Mouse (Mus musculus) liver, embryonic 14.5 days (tissue): Measurements from ENCODE around the gene Rac2. TPM values are rescaled to one million over a fixed set of nuclear protein-coding genes. Genes with fewer than 3 reads are reported as not detected.

ENCODE experiments used
- ATAC-seq: fragments of 200-750 bp; cut with Nextera tagmentation; 2 replicates; pipeline ENCODE4 v1.8.0; 2017; ENCODE audit warnings: moderate number of reproducible peaks, mild to moderate bottlenecking, moderate library complexity; ENCODE audit not compliant: insufficient read depth
- DNase-seq, 3 experiments: peaks; one replicate each; pipeline ENCODE4 v3.0.0-alpha.2; 2012 to 2013; ENCODE audit warnings: low read depth in 3 of 3, low spot score in 3 of 3
- H3K27ac ChIP-seq: fragments of 300-500 bp; sonication (generic); 2 replicates; pipeline ENCODE4 v1.5.1; 2014; ENCODE audit warnings: moderate library complexity, mild to moderate bottlenecking, control low read depth, inconsistent platforms
- H3K27me3 ChIP-seq: fragments of 300-500 bp; sonication (generic); 2 replicates; pipeline ENCODE4 v1.6.1; 2014; ENCODE audit warnings: mild to moderate bottlenecking, low read length, moderate library complexity; ENCODE audit not compliant: control insufficient read depth, insufficient read depth
- H3K36me3 ChIP-seq: fragments of 300-500 bp; sonication (generic); replicated peaks from 2 replicates; pipeline ENCODE4 v1.6.1; 2014; ENCODE audit warnings: low read depth; ENCODE audit not compliant: control insufficient read depth, insufficient read depth
- H3K4me1 ChIP-seq, 2 experiments: fragments of 200-500 bp in 1 of 2; fragments of 300-500 bp in 1 of 2; sonication (generic) in 1 of 2; replicated peaks; 2 replicates each; pipeline ENCODE4 v1.6.1; 2012 to 2014; ENCODE audit warnings: antibody characterized with exemption in 1 of 2, inconsistent platforms in 1 of 2, low read length in 1 of 2; ENCODE audit not compliant: control insufficient read depth in 2 of 2, insufficient read depth in 2 of 2
- H3K4me2 ChIP-seq: fragments of 300-500 bp; sonication (generic); 2 replicates; pipeline ENCODE4 v1.6.1; 2014; ENCODE audit warnings: low read depth, mild to moderate bottlenecking, control low read depth, moderate library complexity
- H3K4me3 ChIP-seq, 2 experiments: fragments of 200-500 bp in 1 of 2; fragments of 300-500 bp in 1 of 2; sonication (generic) in 1 of 2; 2 replicates each; pipeline ENCODE4 v1.5.1; 2012 to 2014; ENCODE audit warnings: low read depth in 2 of 2, low read length in 2 of 2, mild to moderate bottlenecking in 2 of 2, control low read depth in 1 of 2, inconsistent platforms in 1 of 2, moderate library complexity in 1 of 2; ENCODE audit not compliant: insufficient read depth in 1 of 2
- H3K9ac ChIP-seq: fragments of 300-500 bp; sonication (generic); replicated peaks from 2 replicates; pipeline ENCODE4 v1.6.1; 2014; ENCODE audit warnings: mild to moderate bottlenecking, control low read depth, moderate library complexity
- H3K9me3 ChIP-seq: fragments of 300-500 bp; sonication (generic); 2 replicates; pipeline ENCODE4 v1.6.1; 2016; ENCODE audit warnings: low read length, mixed read lengths; ENCODE audit not compliant: control insufficient read depth
- CTCF ChIP-seq: IDR thresholded peaks from 2 replicates; pipeline ENCODE4 v1.5.1; 2016; ENCODE audit warnings: antibody characterized with exemption, low read depth, control low read depth
- EP300 ChIP-seq: IDR thresholded peaks from 2 replicates; pipeline ENCODE4 v1.6.1; 2016; ENCODE audit warnings: antibody characterized with exemption, low read depth
- WGBS: fragments of 180-500 bp; shearing (Covaris S2); extraction: QIAGEN DNeasy Blood & Tissue Kit; methylation state at CpG from one replicate; pipeline ENCODE4 v1.1.7; 2014; ENCODE audit not compliant: insufficient replicate concordance; 5-methylcytosine and 5-hydroxymethylcytosine counted together
- polyA plus RNA-seq, 2 experiments: library from polyadenylated mRNA; depleted of rRNA in 1 of 2; stranded (reverse) in 1 of 2; unstranded in 1 of 2; fragments of >200 nt; fragmentation: Nextera tagmentation in 1 of 2; extraction: Ambion mirVana in 1 of 2; gene quantifications; 2 replicates each; pipeline versions ENCODE4 v1.2.1 to v1.2.3; 2012 to 2014

Gene Rac2
- polyA plus RNA-seq (2012; rRNA removed) (57.5 and 69.6 TPM in 2 replicates), polyA plus RNA-seq (2014; fragmentation: Nextera tagmentation; extraction: Ambion mirVana) (108 and 117 TPM in 2 replicates)

DNA sequence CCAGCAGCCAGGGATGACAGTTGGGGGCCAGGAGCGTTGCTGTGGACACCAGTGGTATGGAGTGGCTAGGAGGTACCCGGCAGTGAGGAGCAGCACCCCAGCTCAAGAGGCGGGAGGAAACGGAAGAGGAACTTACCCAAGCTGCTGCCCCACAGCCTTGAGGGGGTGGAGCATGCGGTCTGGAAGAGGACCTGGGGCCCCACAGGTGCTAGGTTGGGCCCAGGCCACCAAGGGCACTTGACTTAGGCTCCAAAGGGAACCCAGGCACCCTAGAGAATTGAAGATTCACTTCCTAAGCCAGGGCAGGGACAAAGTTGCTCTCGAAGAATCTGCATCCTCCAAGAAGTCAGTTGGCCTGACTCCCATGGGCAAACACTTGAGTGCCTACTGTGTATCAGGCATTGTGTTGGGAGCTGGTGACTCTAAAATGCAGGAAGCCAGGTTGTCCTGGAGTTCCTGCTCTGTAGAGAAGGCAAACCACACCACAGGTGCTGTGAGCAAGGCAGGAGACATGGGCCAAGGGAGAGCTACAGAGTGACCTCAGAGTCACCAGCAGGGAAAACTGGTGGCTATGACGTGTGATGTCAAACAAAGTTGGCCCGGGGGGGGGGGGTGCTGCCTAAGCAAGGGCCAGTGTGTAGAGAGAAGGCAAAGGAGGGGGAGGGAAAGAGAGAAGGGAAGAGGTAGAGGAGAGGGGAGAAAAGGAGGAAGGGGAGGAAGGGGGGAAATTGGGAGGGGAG is at the start of gene Rac2:
Gene Rac2 (minus strand): TSS at position 126 of the 740 bp plus-strand sequence.
- DNase-seq (no peak), ATAC-seq (peak; percentile 61)
- Histone ChIP-seq H3K4me2 (peak within 1 kb of the TSS; percentile 83), H3K27ac (peak within 1 kb of the TSS; percentile 84), H3K9me3 (no peaks in the 10 kb centered on the region), H3K36me3 (peaks cover 9% of the 10 kb centered on the region; the same call in 1 of the 2 replicates), H3K27me3 (no peaks in the 10 kb centered on the region), H3K4me3 (peak within 1 kb of the TSS; percentile 64 to 69), H3K9ac (peak within 1 kb of the TSS; percentile 81), H3K4me1 (peaks cover 19 to 29% of the 10 kb centered on the region in 2 experiments)
- 13% methylated on average over 8 of the region's 8 CpGs for WGBS
- no peak for TF ChIP-seq EP300
- no peak for TF ChIP-seq CTCF

DNA sequence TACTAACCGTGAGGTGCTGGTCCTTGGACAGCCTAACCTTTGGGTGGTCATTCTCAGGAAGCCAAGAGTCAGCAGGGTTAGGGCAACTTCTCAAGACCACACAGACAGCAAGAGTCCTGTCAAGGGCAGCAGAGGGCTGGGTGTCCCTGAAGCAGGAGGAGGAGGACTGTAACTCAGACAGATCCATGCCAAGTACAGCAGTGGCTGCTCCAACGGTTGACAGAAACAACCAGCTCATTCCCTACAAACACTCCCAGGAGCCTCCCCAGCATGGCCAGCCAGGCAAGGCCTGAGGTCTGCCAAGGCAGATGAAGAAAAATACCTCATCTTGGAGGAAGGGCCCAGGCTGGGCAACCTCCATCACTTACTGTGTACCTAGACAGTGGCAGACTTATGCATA is 44.4 kb upstream of the Rac2 start:
- Histone ChIP-seq H3K27ac (no peak overlapping the region), H3K27me3 (no peaks in the 10 kb centered on the region), H3K4me3 (no peak overlapping the region), H3K9ac (no peak overlapping the region), H3K4me1 (no peaks in the 10 kb centered on the region), H3K4me2 (no peak overlapping the region), H3K36me3 (no peaks in the 10 kb centered on the region), H3K9me3 (no peaks in the 10 kb centered on the region)
- TF ChIP-seq CTCF, result no peak
- TF ChIP-seq EP300, result no peak
- WGBS, result 67% methylated on average over 2 of the region's 2 CpGs
- ATAC-seq (no peak), DNase-seq (no peak)

GRCm38 (mm10) chr15:78614536-78614935 is 42.0 kb upstream of the Rac2 start:
- Histone ChIP-seq H3K9ac (no peak overlapping the region), H3K36me3 (no peaks in the 10 kb centered on the region), H3K9me3 (no peaks in the 10 kb centered on the region), H3K4me1 (peaks cover 0 to 3% of the 10 kb centered on the region in 2 experiments; a peak in 1 of 4 replicates), H3K27ac (no peak overlapping the region), H3K27me3 (no peaks in the 10 kb centered on the region), H3K4me3 (no peak overlapping the region), H3K4me2 (no peak overlapping the region)
- ATAC-seq (no peak), DNase-seq (no peak)
- WGBS, result 67% methylated on average over 7 of the region's 7 CpGs
- TF ChIP-seq EP300, result no peak
- no peak for TF ChIP-seq CTCF

DNA sequence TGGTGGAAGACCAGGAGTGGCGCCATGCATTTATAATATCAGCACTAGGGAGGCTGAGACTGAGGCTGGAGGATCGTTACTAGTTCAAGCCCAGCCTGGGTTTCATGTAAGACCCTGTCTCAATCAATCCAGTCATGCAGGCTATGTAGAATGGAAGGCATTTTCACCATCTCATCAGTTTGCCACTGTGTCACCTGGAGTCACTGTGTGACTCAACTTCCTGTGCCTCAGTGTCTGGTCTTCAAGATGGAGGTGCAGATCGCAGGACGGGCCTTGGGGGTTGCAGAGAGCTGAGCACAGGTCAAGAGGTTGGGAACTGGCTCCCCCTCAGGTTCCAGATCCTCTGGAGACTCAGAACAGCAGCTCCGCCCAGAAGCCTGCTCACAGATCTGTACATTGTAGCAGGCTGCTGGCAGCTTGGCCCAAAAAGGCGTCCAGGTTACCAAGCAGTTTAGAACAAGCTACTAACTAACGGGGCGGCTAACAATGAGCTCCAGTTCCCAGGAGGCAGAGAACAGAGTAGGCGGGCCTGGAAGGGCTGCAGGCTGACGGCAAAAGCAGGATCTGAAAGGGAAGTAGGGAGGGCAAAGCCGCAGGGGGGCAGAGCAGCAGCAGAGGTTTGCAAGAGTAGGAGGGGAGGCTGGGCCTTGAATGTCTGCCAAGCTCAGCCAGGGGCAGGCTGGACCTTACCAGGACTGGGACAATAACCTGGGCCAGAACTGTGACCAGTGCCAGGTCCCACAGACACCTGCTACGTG is 38.3 kb upstream of the Rac2 start:
- 58% methylated on average over 12 of the region's 12 CpGs for WGBS
- H3K9me3 ChIP-seq, result no peaks in the 10 kb centered on the region
- no peak overlapping the region for H3K4me3 ChIP-seq
- no peak overlapping the region for H3K27ac ChIP-seq
- H3K27me3 ChIP-seq, result no peaks in the 10 kb centered on the region
- DNase-seq, result no peak
- TF ChIP-seq EP300, result no peak
- no peak for TF ChIP-seq CTCF
- no peak overlapping the region for H3K4me2 ChIP-seq
- H3K4me1 ChIP-seq, result peaks cover 0 to 3% of the 10 kb centered on the region in 2 experiments; a peak in 1 of 4 replicates
- no peaks in the 10 kb centered on the region for H3K36me3 ChIP-seq
- no peak overlapping the region for H3K9ac ChIP-seq
- ATAC-seq, result no peak

DNA sequence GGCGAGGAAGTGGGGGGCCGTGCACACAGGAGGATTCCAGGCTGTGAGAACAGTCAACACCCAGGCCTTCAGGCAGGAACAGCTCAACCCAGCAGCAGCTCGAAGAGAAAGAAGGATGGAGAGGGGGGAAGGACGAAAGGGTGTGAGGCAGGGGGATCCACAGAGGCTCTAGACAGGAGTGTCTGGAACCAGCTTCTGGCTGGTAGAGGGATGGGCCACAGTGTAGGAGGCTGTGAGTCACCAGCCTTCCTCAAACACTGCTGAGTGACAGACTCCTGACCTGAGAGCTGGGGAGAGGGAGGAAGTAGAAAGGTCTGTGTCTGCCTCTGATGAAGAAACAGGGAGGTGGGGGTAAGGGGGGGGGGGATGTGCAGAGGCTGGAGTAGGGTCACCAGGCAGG is 34.9 kb upstream of the Rac2 start:
- Histone ChIP-seq H3K27me3 (no peaks in the 10 kb centered on the region), H3K36me3 (no peaks in the 10 kb centered on the region), H3K4me3 (no peak overlapping the region), H3K4me1 (peaks cover 0 to 3% of the 10 kb centered on the region in 2 experiments; a peak in 1 of 4 replicates), H3K9ac (no peak overlapping the region), H3K9me3 (no peaks in the 10 kb centered on the region), H3K4me2 (no peak overlapping the region), H3K27ac (no peak overlapping the region)
- DNase-seq, result no peak
- TF ChIP-seq EP300 (no peak), CTCF (no peak)
- WGBS, result 55% methylated on average over 4 of the region's 4 CpGs
- peak; percentile 6; the same call in 1 of the 2 replicates for ATAC-seq
